Mouse (Mus musculus): Measurements from ENCODE around the gene Atp13a3.

- TF ChIP-seq CTCF (conservative IDR thresholded peaks at IDR 0.05; ENCODE audit: low read length) (no peak), POU5F1 (IDR thresholded peaks at IDR 0.05; ENCODE audit: borderline replicate concordance, low read length) (no peak), NANOG (IDR thresholded peaks at IDR 0.05; ENCODE audit: borderline replicate concordance, low read length) (no peak)
These were observed 103.1 kb downstream of the Atp13a3 start for GRCm38 (mm10) chr16:30302686-30303085.
